Mouse (Mus musculus) stomach, embryonic 14.5 days (tissue): ENCODE measurements at regions not wholly inside any gene's neighbourhood (a gene's known extent, or its start where the extent isn't known, plus 50 kb on each side); places are given as distances from the start of the nearest gene placed in this dataset.

ENCODE experiments used
- ATAC-seq: fragments of 200-750 bp; cut with Nextera tagmentation; 2 replicates; pipeline ENCODE4 v1.8.0; 2017; ENCODE audit warnings: low read depth, moderate TSS enrichment; ENCODE audit not compliant: insufficient number of reproducible peaks, insufficient read depth, low FRiP score
- H3K27ac ChIP-seq: fragments of 300-500 bp; sonication (generic); 2 replicates; pipeline ENCODE4 v1.5.1; 2014; ENCODE audit warnings: mild to moderate bottlenecking, low read length, moderate library complexity, mixed read lengths
- H3K27me3 ChIP-seq: fragments of 300-500 bp; sonication (generic); 2 replicates; pipeline ENCODE4 v1.6.1; 2014; ENCODE audit warnings: low read length, control low read depth, mixed read lengths; ENCODE audit not compliant: control insufficient read depth, insufficient read depth
- H3K36me3 ChIP-seq: fragments of 300-500 bp; sonication (generic); 2 replicates; pipeline ENCODE4 v1.6.1; 2014; ENCODE audit warnings: mild to moderate bottlenecking, control low read depth, low read length, moderate library complexity, mixed read lengths; ENCODE audit not compliant: control insufficient read depth, insufficient read depth
- H3K4me1 ChIP-seq: fragments of 300-500 bp; sonication (generic); 2 replicates; pipeline ENCODE4 v1.6.1; 2014; ENCODE audit warnings: low read length, control low read depth, mixed read lengths; ENCODE audit not compliant: control insufficient read depth, insufficient read depth
- H3K4me2 ChIP-seq: fragments of 300-500 bp; sonication (generic); replicated peaks from 2 replicates; pipeline ENCODE4 v1.6.1; 2014; ENCODE audit warnings: low read depth, low read length, control low read depth
- H3K4me3 ChIP-seq: fragments of 300-500 bp; sonication (generic); 2 replicates; pipeline ENCODE4 v1.5.1; 2014; ENCODE audit warnings: low read depth, low read length, control low read depth
- H3K9ac ChIP-seq: fragments of 300-500 bp; sonication (generic); replicated peaks from 2 replicates; pipeline ENCODE4 v1.6.1; 2014; ENCODE audit warnings: low read depth, mild to moderate bottlenecking, control low read depth, low read length, moderate library complexity, mixed read lengths
- H3K9me3 ChIP-seq: fragments of 300-500 bp; sonication (generic); 2 replicates; pipeline ENCODE4 v1.6.1; 2016; ENCODE audit warnings: low read depth, low read length, control low read depth; ENCODE audit not compliant: control insufficient read depth
- WGBS: fragments of 180-500 bp; shearing (Covaris S2); extraction: QIAGEN DNeasy Blood & Tissue Kit; methylation state at CpG from one replicate; pipeline ENCODE4 v1.1.7; 2014; 5-methylcytosine and 5-hydroxymethylcytosine counted together

DNA sequence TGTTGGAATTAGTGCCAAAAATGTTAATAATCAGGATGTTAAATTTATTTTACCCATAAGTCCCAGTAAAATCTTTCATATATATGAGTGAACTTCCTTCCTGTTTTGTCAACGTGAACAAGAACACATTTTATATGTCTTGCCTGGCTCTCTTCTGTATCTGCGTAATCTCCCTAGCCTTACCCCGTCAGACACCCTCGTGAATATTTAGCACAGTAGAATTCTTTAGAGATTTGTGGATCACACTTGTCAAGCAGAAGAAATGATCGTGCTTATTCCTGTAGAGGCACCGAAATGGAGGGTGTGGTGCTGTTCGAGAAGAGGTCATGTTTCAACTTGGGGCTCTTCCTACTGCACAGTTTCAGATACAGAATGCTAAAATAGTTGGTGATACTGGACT lies 157.2 kb upstream of the Zbtb20 start:
- Histone ChIP-seq H3K4me3 (no peak overlapping the region), H3K4me1 (no peaks in the 10 kb centered on the region), H3K36me3 (no peaks in the 10 kb centered on the region), H3K27me3 (no peaks in the 10 kb centered on the region), H3K9me3 (no peaks in the 10 kb centered on the region), H3K9ac (no peak overlapping the region), H3K4me2 (no peak overlapping the region), H3K27ac (no peak overlapping the region)
- no peak for ATAC-seq
- 58% methylated on average over 7 of the region's 7 CpGs for WGBS

DNA sequence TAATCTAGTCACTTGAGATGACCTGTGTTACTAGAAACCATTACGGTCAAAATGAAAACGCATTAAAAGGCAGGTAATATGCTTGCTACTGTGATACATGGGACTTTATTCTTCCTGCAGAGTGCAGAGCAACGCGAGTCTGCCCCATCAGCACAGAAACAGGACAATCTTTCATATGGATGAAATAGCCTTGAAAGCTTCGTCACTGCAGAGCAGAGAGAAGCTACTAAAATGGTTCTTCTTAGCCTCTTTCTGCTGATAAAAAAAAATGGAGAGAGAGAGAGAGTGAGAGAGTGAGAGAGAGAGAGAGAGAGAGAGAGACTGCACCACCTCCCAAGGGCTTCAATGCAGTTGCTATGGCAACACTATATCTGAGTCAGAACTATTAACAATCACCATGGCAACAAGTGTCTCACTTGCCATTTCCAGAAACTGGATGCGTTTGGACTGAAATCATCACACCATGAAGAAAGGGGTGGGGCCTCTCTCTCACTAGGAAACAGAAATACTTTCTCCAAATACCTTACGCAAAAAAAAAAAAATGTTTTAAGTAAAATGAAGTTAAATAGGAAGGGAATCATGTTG lies 157.8 kb upstream of the Zbtb20 start:
- no peak overlapping the region for H3K27ac ChIP-seq
- H3K4me3 ChIP-seq: no peak overlapping the region
- H3K4me1 ChIP-seq: no peaks in the 10 kb centered on the region
- no peak for ATAC-seq
- H3K9ac ChIP-seq: no peak overlapping the region
- 57% methylated on average over 7 of the region's 7 CpGs for WGBS
- H3K36me3 ChIP-seq: no peaks in the 10 kb centered on the region
- no peaks in the 10 kb centered on the region for H3K9me3 ChIP-seq
- H3K27me3 ChIP-seq: no peaks in the 10 kb centered on the region
- H3K4me2 ChIP-seq: no peak overlapping the region

DNA sequence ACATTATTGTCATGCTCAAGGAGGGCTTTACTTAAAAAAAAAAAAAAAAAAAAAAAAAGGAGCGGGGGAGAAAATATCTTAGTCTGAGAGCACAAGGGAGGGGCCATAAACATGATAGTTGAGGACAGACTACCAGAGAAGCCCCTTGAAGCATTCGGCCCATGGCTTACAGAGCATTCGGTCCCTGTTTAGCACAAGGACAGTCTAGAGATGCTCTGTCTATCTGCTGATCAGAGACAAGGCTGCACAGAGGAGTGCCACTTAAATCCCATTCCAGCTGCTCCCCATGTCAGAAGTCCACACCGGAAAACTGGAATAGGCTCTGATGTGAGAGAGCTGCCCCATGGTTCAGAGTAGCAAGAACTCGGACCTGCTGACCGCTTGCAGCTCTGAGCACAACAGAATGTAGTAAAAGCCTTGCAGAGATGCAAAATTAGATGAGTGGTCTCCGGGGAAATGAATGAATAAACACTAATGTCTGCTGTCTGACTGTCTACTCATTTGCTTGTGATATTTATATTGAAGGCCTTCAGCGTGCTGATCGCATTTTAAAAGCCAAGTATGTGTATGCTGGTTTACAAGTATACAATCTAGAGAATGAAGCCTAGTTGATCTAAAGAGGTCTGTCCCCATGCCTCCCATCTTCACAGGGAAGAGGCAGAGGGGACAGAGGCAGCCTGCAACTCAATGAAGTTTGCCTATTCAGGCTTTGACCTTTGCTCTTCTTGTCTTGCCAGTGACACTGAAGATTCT lies 158.4 kb upstream of the Zbtb20 start:
- 77% methylated on average over 9 of the region's 9 CpGs for WGBS
- Histone ChIP-seq H3K27ac (no peak overlapping the region), H3K27me3 (no peaks in the 10 kb centered on the region), H3K36me3 (no peaks in the 10 kb centered on the region), H3K4me2 (no peak overlapping the region), H3K4me1 (no peaks in the 10 kb centered on the region), H3K9ac (no peak overlapping the region), H3K9me3 (no peaks in the 10 kb centered on the region), H3K4me3 (no peak overlapping the region)
- no peak; the same call in 1 of the 2 replicates for ATAC-seq

DNA sequence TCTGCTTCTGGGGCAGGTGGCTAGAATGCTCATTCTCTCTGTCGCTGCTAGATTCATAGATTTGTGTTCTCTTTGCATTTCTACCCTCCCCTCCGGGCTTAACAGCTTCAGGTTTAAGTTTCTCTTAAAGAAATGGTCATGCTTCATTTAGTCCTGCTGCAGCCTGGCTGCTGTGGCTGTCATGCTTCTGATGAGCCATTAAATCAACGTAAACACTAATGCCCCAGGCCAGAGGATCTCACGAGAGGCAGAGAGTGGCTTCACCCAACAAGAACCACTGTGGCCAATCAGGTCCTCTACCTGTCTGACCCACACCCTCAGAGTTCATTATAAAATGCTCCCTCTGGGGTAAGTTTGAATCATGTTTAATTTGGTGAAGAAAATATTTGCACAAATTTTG lies 173.0 kb upstream of the Zbtb20 start:
- WGBS: 33% methylated on average over 4 of the region's 4 CpGs

DNA sequence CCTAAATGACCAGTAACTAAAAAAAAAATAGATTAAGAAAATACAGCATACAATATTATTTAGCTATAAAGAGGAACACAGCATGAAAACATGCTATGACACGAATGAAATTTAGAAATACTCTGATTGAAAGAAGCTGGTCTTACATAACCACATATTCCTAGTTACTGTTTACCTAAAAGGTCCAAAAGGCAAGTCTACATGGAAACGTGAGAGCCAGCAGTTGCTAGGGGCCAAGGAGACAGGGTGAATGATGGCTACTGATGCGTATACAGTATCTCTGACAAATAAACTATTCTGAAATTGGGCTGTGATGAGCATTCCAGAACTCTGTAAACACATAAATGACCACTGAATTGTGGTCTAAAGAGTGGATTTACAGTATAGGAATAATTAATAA lies 194.5 kb upstream of the Zbtb20 start:
- Histone ChIP-seq H3K9ac (no peak overlapping the region), H3K27me3 (no peaks in the 10 kb centered on the region), H3K9me3 (no peaks in the 10 kb centered on the region), H3K36me3 (no peaks in the 10 kb centered on the region), H3K4me3 (no peak overlapping the region), H3K27ac (no peak overlapping the region), H3K4me2 (no peak overlapping the region), H3K4me1 (no peaks in the 10 kb centered on the region)
- no peak for ATAC-seq
- 47% methylated on average over 3 of the region's 3 CpGs for WGBS

More for the DNA sequence above, 173.0 kb upstream of the Zbtb20 start:
- Histone ChIP-seq H3K9ac (no peak overlapping the region), H3K27me3 (no peaks in the 10 kb centered on the region), H3K4me3 (no peak overlapping the region), H3K36me3 (no peaks in the 10 kb centered on the region), H3K4me2 (no peak overlapping the region), H3K9me3 (no peaks in the 10 kb centered on the region), H3K27ac (no peak overlapping the region), H3K4me1 (no peaks in the 10 kb centered on the region)
- ATAC-seq: no peak

DNA sequence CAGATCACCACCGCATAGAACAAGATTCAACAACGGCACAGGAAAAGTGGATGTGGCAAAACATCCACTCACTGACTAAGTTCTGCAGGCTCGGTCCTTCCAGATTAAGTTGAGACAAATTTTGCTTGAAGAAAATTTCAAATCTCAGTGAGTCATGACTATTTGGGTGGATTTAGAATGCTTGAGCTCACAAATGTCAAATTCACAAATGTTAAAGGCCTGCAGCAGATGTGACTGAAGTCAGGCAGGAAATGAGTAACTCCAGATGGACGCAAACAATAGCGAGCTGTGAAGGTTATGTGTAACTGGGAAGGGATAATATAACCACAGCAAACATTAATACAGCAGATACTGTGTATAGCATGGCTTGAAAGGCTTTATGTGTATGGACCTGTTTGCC lies 198.5 kb upstream of the Zbtb20 start:
- no peak for ATAC-seq
- H3K4me1 ChIP-seq: no peaks in the 10 kb centered on the region
- H3K36me3 ChIP-seq: no peaks in the 10 kb centered on the region
- H3K4me3 ChIP-seq: no peak overlapping the region
- WGBS: 71% methylated on average over 5 of the region's 5 CpGs
- H3K27ac ChIP-seq: no peak overlapping the region
- no peaks in the 10 kb centered on the region for H3K9me3 ChIP-seq
- H3K9ac ChIP-seq: no peak overlapping the region
- H3K4me2 ChIP-seq: no peak overlapping the region
- no peaks in the 10 kb centered on the region for H3K27me3 ChIP-seq

DNA sequence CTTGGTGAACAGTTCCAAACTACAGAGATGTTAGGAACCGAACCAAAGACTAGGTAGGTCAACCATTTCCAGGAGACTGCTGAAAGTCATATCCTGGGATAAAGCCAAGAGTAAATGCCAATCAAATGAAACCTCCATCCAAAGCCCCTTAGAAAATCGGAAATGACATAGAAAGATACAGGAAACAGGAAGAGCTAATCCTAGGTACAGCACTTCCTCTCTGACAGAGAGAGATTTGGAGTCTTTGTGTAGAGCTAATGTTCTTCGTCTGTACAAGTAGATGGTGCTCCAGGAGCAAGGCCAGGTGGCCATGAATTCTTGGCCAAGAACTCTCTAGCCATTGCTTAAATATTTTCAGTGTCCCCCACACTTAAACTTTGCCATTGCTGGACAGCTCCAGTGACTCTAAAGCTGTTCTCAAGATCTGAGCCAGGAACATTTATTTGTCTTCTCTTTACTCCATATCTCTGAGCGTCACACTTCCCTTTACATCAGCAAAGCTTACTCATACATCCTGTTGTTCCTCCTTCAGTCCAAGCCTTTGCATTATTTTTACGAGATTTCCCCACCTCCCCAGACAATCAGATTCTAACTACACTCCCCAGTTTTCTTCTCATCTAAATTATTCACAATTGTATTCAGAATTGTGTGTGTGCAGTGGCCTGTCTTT lies 199.1 kb upstream of the Zbtb20 start:
- Histone ChIP-seq H3K9me3 (no peaks in the 10 kb centered on the region), H3K4me1 (no peaks in the 10 kb centered on the region), H3K27me3 (no peaks in the 10 kb centered on the region), H3K27ac (no peak overlapping the region), H3K36me3 (no peaks in the 10 kb centered on the region), H3K9ac (no peak overlapping the region), H3K4me3 (no peak overlapping the region), H3K4me2 (no peak overlapping the region)
- 83% methylated on average over 5 of the region's 5 CpGs for WGBS
- no peak for ATAC-seq

DNA sequence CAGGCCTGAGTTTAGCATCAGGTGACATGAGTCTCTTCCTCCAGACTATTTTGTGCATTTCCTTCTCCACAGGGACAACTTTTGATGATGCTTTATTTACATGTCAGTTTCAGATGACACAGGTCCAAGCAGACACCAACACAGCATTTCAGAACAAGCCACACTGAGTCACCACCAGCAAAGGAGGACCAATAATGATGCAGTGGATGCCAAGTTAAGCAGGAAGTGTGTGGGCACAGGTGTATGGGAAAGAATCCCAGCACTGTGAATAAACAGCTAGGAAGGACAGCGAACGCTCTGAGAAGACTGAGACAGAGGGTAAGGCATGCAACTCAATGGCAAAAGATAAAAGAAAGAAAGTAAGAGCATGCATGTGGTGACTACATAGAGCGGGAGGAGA lies 200.7 kb upstream of the Zbtb20 start:
- H3K4me1 ChIP-seq: no peaks in the 10 kb centered on the region
- ATAC-seq: no peak
- no peaks in the 10 kb centered on the region for H3K9me3 ChIP-seq
- no peak overlapping the region for H3K9ac ChIP-seq
- no peak overlapping the region for H3K27ac ChIP-seq
- H3K27me3 ChIP-seq: no peaks in the 10 kb centered on the region
- H3K4me3 ChIP-seq: no peak overlapping the region
- no peak overlapping the region for H3K4me2 ChIP-seq
- H3K36me3 ChIP-seq: no peaks in the 10 kb centered on the region
- WGBS: 91% methylated on average over 3 of the region's 3 CpGs
